Mouse (Mus musculus) heart, postnatal 25 days (tissue): ENCODE data around the gene Egln2. TPM values are rescaled to one million over a fixed set of nuclear protein-coding genes. Genes with fewer than 3 reads are reported as not detected.

ENCODE experiments used
- DNase-seq: peaks from one replicate; pipeline ENCODE4 v3.0.0; 2022; ENCODE audit warnings: low spot score
- intact Hi-C: fragments of 180-260 bp; cut with DNase I; formaldehyde crosslinking; loops from one replicate; pipeline ENCODE4 v1.15.1; 2025
- total RNA-seq, 2 experiments: library from RNA; stranded (reverse); gene quantifications; 2 replicates each; pipeline ENCODE4 v1.2.3; 2021

Gene Egln2
- total RNA-seq, 2 experiments from 2014 or later = 60.6 to 61.7 TPM

- intact Hi-C loops = no loop called here
- DNase-seq = peak; percentile 49
Observed at GRCm38 (mm10) chr7:27153205-27153764, 13.3 kb downstream of the Egln2 start, which contains the start of gene Cyp2t4. Gene Cyp2t4, plus strand, starts transcription at chr7:27153714.

GRCm38 (mm10) chr7:27136410-27136996 lies 30.1 kb downstream of the Egln2 start:
- no peak for DNase-seq
- intact Hi-C loops = no loop called here

GRCm38 (mm10) chr7:27133757-27134156 lies 32.8 kb downstream of the Egln2 start:
- DNase-seq = no peak
- intact Hi-C loops = no loop called here

DNA sequence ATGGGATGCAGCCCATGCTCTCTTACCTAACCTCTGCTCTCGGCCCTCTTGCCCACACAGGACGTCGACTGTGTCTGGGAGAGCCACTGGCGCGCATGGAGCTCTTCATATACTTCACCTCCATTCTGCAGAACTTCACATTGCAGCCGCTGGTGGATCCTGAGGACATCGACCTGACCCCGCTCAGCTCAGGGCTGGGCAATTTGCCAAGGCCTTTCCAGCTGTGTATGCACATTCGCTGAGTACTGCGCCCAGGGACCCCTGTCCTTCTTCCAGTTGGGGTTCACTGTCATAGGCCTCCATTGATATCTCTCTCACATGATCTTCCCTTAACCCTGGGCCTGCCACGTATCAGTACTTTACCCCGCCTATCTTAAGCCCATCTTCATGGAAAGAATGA lies 33.4 kb downstream of the Egln2 start:
- no peak for DNase-seq
- intact Hi-C loops = no loop called here

DNA sequence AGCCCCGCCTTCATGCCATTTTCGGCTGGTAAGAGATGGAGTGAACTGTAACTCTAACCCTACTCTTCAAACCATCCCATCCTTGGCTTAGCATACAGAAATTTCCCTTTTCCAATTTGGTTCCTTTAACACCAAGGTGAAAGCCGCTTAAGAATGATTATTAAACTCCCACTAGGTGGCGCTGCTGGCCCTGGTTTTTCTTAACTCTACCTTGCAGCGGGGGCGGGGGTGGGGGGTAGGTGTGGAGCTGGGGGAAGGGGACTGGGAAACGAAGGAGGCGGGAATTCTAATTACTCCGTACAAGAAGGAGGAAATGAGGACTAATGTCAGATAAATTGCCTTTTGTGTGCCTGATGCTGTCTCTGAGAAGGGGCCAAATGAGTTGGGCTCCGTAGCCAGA lies 34.0 kb downstream of the Egln2 start:
- no peak for DNase-seq
- intact Hi-C loops = loop anchor here (1.0 kb wide), 1 partner anchor 153 kb away; no protein-coding TSS in a partner anchor

DNA sequence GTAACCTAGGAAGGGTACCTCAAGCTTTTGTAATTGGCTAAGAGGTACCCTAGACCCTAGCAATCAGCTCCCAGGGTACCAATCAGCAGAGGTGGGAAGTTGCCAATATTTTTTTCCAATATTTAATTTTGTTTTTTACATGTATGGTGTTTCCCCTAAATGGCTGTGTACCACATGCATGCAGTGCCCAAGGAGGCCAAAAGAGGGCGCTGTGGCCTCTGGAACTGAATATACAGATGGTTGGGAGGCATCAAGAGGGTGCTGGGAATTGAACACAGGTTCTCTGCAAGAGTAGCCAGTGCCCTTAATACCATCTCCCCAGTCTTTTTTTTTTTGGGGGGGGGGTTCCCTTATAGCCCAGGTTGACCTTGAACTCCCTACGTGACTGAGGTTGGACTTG lies 35.2 kb downstream of the Egln2 start:
- DNase-seq = no peak
- intact Hi-C loops = no loop called here

- no peak for DNase-seq
- intact Hi-C loops = no loop called here
Observed at GRCm38 (mm10) chr7:27130521-27131370, 35.9 kb downstream of the Egln2 start.

GRCm38 (mm10) chr7:27129811-27130210 lies 36.8 kb downstream of the Egln2 start:
- intact Hi-C loops = loop anchor here (10.0 kb wide), 1 partner anchor 355 kb away; no protein-coding TSS in a partner anchor
- DNase-seq = no peak

DNA sequence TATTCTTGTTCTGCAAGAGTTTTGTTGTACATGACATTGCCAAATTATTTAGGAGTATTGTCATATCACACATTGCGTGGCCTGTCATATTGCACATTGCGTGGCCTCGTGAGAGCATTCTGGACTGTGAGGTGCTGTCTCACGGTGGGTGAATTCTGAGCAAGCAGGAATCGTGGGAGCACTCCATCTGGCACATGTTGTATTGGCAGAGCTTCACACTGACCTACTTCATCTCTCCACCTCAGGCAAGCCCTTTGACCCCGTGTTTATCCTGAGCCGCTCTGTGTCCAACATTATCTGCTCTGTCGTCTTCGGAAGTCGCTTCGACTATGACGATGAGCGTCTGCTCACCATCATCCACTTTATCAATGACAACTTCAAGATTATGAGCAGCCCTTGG lies 37.7 kb downstream of the Egln2 start:
- no peak for DNase-seq
- intact Hi-C loops = loop anchor here (10.0 kb wide), 1 partner anchor 354 kb away; no protein-coding TSS in a partner anchor

DNA sequence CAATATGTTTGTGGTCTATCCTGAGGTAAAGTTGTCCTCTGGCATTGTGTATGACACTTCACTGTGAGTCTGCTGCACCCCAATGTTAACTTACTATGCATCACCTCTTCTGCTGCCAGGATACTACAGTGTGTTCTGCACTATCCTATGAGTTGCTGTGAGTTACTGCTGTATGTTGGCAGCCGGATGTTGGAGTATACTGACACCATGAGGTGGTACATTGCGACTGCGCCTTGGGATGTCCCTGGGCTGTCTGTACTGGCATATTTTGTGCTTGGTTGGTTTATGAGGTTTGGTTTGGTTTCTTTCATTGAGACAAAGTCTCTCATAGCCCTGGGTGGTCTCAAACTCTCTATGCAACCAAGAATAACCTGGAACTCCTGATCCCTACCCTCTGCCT lies 38.4 kb downstream of the Egln2 start:
- DNase-seq = no peak
- intact Hi-C loops = loop anchor here (10.0 kb wide), 1 partner anchor 353 kb away; no protein-coding TSS in a partner anchor

- no peak for DNase-seq
- intact Hi-C loops = loop anchor here (10.0 kb wide), 1 partner anchor 350 kb away; no protein-coding TSS in a partner anchor
Observed at GRCm38 (mm10) chr7:27124969-27125368, 41.6 kb downstream of the Egln2 start.

DNA sequence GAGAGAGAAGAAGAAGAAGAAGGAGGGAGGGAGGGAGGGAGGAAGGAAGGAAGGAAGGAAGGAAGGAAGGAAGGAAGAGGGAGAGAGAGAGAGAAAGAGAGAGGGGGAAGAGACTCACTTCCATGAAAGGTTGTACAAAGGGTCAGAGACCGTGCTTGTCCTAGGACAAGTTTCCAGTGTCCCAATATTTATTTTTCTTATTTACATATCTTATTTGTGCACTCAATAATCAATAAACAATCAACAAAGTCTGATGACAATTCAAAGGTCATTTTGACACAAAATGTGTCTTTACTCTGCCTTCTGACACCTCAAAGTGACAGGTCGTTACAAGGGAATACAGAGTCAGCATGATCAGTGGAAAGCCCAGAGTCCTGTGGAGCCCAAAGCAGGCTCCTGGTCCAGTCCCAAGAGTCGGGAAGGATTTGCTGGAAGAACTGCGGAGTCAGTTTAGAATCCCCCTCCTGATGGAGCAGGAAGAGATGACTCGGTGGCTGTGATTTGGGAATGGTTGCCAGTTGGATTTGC lies 42.2 kb downstream of the Egln2 start:
- DNase-seq = no peak
- intact Hi-C loops = loop anchor here (10.0 kb wide), 1 partner anchor 350 kb away; no protein-coding TSS in a partner anchor

DNA sequence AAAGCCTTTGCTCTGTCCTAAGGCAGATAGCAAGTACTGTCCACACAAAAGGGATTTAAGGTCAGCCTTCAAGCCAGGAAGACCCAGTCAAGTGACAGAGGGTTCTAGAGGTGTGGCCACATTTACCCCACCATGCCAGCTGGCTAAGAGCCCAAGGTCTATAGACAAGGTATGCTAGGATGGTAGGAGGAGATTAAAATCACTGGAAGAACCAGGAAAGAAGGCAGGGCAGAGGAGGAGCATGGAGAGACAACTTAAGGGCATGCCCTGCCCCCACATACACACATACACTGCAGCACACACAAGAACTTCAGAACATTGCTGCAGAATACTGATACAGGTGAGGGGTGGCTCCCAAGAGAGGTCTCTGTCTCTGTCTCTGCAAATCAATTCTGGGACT lies 46.9 kb downstream of the Egln2 start, which contains the start of gene Cyp2f2:
Gene Cyp2f2, plus strand, starts transcription at position 234 of the 400 bp plus-strand sequence.
- intact Hi-C loops = loop anchor here (10.0 kb wide), 1 partner anchor 345 kb away; no protein-coding TSS in a partner anchor
- DNase-seq = no peak

DNA sequence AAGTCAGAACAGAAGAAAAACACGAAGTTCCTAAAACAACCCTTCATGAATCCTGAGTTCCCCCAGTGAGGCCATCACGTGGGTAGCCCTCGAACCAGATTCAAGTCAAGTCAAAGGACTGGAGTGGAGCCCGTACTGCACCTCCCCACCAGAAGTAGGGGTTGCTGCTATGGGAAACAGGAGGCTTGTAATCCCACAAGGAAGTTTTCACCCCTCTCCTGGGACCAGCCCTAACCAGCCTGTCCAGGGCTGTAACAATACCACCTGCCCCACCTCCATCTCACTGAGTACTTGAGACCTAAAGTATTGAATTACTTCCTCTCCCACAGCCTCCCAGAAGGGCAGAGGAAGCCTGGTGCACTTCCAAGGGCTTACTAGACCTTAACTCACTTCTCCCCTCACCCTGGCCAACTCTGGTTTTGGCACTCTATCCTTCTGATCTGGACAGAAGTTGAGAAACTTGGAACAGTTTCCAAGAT lies 48.5 kb downstream of the Egln2 start:
- intact Hi-C loops = no loop called here
- no peak for DNase-seq

DNA sequence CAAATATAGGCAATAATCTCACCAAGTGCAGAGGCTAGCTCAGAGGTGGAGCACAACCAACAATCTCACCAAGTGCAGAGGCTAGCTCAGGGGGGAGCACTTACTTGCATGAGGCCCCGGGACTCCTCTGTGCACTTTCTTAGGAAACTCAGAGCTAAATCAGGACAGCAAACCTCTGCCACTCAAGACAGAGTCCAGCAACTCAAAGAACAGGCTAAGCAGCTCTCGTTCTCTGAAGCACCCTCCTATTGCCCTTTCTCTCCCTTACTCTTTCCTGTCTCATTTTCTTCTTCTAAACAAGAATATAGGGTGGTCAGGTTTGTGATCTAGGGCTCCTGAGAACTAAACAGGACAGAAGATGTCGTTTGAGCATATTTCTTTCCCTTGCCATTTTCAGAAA lies 54.6 kb downstream of the Egln2 start:
- no peak for DNase-seq
- intact Hi-C loops = no loop called here

DNA sequence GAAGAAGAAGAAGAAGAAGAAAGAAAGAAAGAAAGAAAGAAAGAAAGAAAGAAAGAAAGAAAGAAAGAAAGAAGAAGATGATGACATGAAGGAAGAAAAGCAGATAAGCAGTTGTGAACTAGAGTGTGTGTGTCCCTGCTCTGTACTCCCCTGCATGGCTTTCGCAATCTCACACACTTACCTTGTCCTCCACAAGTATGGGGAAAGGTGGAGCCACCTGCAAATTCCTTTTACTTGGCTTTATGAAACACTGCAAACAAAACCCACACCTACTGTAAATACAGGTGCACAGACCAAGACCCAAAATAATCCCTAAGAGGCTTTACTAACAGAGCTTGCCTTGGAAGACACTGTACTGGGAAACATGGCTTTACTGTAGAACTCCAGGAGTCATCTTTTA lies 55.6 kb downstream of the Egln2 start:
- no peak for DNase-seq
- intact Hi-C loops = no loop called here

GRCm38 (mm10) chr7:27110327-27110726 lies 56.3 kb downstream of the Egln2 start:
- intact Hi-C loops = no loop called here
- DNase-seq = no peak
